ENCODE assay signal across 11 mouse cellular contexts in genomic region chr14:29796396-29796795, GRCm38 (mm10).
"Had no signal": no experiment of that assay in that cellular context is flagged by ENCODE, and none has a peak within 500 bp of the region (broad histone marks: within the 10 kb centered on the region; RNA-seq: fewer than 3 reads in every experiment).

No protein-coding gene starts in this region.

- DNase-seq: gastrocnemius, postnatal 14 days; gastrocnemius, postnatal 36 days; heart, adult 2 months; heart, postnatal 14 days; heart, postnatal 36 days; kidney, adult 18-20 months; kidney, adult 8-10 months; kidney, postnatal 10 days; kidney, postnatal 25 days; liver; liver, embryonic 13.5 days had no signal
